Mouse (Mus musculus) embryonic facial prominence, embryonic 15.5 days (tissue): Measurements from ENCODE around the gene Rpusd2. TPM values are rescaled to one million over a fixed set of nuclear protein-coding genes. Genes with fewer than 3 reads are reported as not detected.
"Not testable (repeated sequence)": the region's sequence is repeated elsewhere in the genome, so short reads cannot be mapped to it uniquely, and the experiment has no call there.

Experiments used
- ATAC-seq: fragments of 200-750 bp; cut with Nextera tagmentation; 2 replicates; pipeline ENCODE4 v1.8.0; 2017; ENCODE audit warnings: low read depth, moderate TSS enrichment; ENCODE audit not compliant: insufficient number of reproducible peaks, low FRiP score, low TSS enrichment
- H3K27ac ChIP-seq: fragments of 300-500 bp; sonication (generic); replicated peaks from 2 replicates; pipeline ENCODE4 v1.5.1; 2015; ENCODE audit warnings: mild to moderate bottlenecking, inconsistent platforms
- H3K27me3 ChIP-seq: fragments of 300-500 bp; sonication (generic); 2 replicates; pipeline ENCODE4 v1.6.1; 2015; ENCODE audit warnings: inconsistent platforms
- H3K36me3 ChIP-seq: fragments of 300-500 bp; sonication (generic); 2 replicates; pipeline ENCODE4 v1.6.1; 2015; ENCODE audit warnings: mild to moderate bottlenecking, inconsistent platforms
- H3K4me1 ChIP-seq: fragments of 300-500 bp; sonication (generic); 2 replicates; pipeline ENCODE4 v1.6.1; 2015; ENCODE audit warnings: inconsistent platforms
- H3K4me2 ChIP-seq: fragments of 300-500 bp; sonication (generic); replicated peaks from 2 replicates; pipeline ENCODE4 v1.6.1; 2015; ENCODE audit warnings: mild to moderate bottlenecking, inconsistent platforms
- H3K4me3 ChIP-seq: fragments of 300-500 bp; sonication (generic); replicated peaks from 2 replicates; pipeline ENCODE4 v1.5.1; 2015; ENCODE audit warnings: mild to moderate bottlenecking, inconsistent platforms
- H3K9ac ChIP-seq: fragments of 300-500 bp; sonication (generic); 2 replicates; pipeline ENCODE4 v1.6.1; 2015; ENCODE audit warnings: inconsistent platforms
- H3K9me3 ChIP-seq: fragments of 300-500 bp; sonication (generic); replicated peaks from 2 replicates; pipeline ENCODE4 v1.6.1; 2016; ENCODE audit warnings: inconsistent platforms
- WGBS: fragments of 180-500 bp; shearing (Covaris S2); methylation state at CpG from one replicate; pipeline ENCODE4 v1.1.7; 2015; 5-methylcytosine and 5-hydroxymethylcytosine counted together
- polyA plus RNA-seq: library from polyadenylated mRNA; unstranded; fragments of >200 nt; fragmentation: Nextera tagmentation; extraction: Ambion mirVana; gene quantifications from 2 replicates; pipeline ENCODE4 v1.2.1, GENCODE M21; 2015

The Rpusd2 gene
- polyA plus RNA-seq, 1 experiment from 2014 or later: 4.6 TPM

DNA sequence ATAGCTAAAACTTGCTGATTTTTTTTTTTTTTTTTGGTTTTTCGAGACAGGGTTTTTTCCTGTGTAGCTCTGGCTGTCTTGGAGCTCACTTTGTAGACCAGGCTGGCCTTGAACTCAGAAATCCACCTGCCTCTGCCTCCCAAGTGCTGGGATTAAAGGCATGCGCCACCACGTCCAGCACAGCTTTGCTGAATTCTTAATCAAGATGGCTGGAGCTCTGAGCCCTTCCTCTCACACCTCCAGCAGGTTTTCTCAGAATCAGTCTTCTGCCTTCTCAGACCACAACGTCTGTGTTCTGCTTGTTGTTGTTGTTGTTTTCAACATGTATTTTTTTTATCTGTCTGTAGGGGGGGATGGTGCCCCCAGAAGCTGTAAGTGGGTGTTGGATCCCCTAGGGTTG, 18.3 kb upstream of the Rpusd2 start:
- not testable (repeated sequence) for H3K9me3 ChIP-seq, H3K9ac ChIP-seq, H3K27ac ChIP-seq, H3K4me2 ChIP-seq, H3K4me3 ChIP-seq, H3K27me3 ChIP-seq, H3K4me1 ChIP-seq, ATAC-seq
- H3K36me3 ChIP-seq: peaks cover 32% of the 10 kb centered on the region
- WGBS: 76% methylated on average over 4 of the region's 4 CpGs

DNA sequence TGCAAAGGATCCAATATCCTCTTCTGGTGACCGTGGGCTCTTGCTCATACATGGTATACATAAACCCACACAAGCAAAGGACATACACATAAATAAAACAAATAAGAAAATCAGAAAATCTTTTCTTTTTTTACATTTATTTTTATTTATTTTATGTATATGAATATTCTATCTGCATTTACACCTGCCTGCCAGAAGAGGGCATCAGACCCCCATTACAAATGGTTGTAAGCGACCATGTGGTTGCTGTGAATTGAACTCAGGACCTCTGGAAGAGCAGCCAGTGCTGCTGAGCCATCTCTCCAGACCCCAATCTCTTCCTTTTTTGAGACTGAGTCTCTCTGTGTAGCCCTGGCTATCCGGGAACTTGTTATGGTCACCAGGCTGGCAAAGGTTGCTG, 16.9 kb upstream of the Rpusd2 start:
- H3K9me3 ChIP-seq: 0 out of 2 replicates have a peak, but pooled peaks cover 2% of the 10 kb centered on the region
- H3K27me3 ChIP-seq: no peaks in the 10 kb centered on the region
- no peak overlapping the region for H3K4me3 ChIP-seq
- no peak for ATAC-seq
- WGBS: 92% methylated on average over 3 of the region's 3 CpGs
- H3K4me2 ChIP-seq: no peak overlapping the region
- H3K36me3 ChIP-seq: peaks cover 46% of the 10 kb centered on the region
- H3K4me1 ChIP-seq: peaks cover 7% of the 10 kb centered on the region; the same call in 1 of the 2 replicates
- H3K27ac ChIP-seq: no peak overlapping the region
- no peak overlapping the region for H3K9ac ChIP-seq

DNA sequence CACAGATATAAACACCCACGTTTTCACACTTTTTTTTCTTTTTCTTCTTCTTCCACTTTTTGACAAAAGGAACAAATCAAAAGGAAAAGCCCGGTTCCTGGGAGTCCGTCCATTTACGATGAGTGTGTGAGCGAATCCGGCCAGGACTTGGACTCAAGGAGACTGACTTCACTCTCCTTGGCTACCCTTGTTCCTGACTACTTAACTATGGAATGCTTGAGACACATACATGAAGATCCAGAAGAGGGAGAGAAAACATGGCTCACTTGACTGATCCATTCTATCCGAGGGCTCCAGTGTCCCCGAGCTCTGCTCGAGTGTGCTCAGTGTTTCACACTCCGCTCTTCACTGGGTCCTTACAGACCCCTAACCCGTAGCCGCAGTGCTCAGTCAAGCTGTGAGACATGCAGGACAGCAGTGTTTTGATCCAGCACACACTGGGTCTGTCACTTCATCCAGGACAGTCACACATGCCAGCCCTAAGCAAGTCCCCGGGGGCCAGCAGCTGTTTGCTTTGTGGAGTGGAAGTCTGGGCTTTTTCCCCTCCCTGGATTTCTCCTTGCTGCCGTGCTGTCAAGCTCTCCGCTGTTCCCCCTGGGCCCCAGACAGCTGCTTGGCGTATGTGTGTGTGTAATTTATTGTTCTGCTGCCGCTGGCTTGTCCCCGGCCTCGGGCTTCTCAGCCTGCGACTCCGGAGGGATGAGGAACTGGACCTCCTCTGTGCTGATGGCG, 16.0 kb upstream of the Rpusd2 start:
- 0 out of 2 replicates have a peak, but pooled peaks cover 2% of the 10 kb centered on the region for H3K9me3 ChIP-seq
- H3K27me3 ChIP-seq: no peaks in the 10 kb centered on the region
- peaks cover 7% of the 10 kb centered on the region; the same call in 1 of the 2 replicates for H3K4me1 ChIP-seq
- H3K27ac ChIP-seq: peak overlapping the region; percentile 76
- H3K4me2 ChIP-seq: peak overlapping the region; percentile 27
- 48% methylated on average over 22 of the region's 22 CpGs for WGBS
- H3K4me3 ChIP-seq: no peak overlapping the region
- peak; percentile 75 for ATAC-seq
- peaks cover 50% of the 10 kb centered on the region for H3K36me3 ChIP-seq
- H3K9ac ChIP-seq: no peak overlapping the region

DNA sequence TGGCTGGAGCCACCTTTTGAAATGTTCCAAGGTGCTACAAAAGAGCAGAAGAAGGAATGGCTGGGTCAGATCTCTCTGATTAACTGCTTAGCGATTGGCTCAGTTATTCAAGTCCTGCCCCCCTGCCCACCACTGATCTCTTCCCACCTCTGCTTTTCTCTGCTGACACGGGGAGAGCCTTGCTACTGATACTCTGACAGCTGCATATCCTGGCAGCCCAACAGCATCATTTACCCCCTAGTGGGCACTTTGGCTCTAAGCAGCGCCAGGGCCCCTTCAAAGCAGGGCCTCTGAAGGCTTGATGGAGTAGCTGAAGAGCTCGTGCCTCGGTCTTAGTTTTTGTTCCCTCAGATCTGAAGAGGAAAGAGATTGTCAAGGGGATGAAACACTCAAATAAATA, 15.5 kb upstream of the Rpusd2 start:
- ATAC-seq: peak; percentile 58; the same call in 1 of the 2 replicates
- H3K9me3 ChIP-seq: 0 out of 2 replicates have a peak, but pooled peaks cover 2% of the 10 kb centered on the region
- peak overlapping the region; percentile 76 for H3K27ac ChIP-seq
- peaks cover 54% of the 10 kb centered on the region for H3K36me3 ChIP-seq
- H3K9ac ChIP-seq: no peak overlapping the region
- peaks cover 7% of the 10 kb centered on the region; the same call in 1 of the 2 replicates for H3K4me1 ChIP-seq
- H3K4me3 ChIP-seq: no peak overlapping the region
- peak overlapping the region; percentile 27 for H3K4me2 ChIP-seq
- H3K27me3 ChIP-seq: no peaks in the 10 kb centered on the region
- WGBS: 19% methylated on average over 5 of the region's 5 CpGs

DNA sequence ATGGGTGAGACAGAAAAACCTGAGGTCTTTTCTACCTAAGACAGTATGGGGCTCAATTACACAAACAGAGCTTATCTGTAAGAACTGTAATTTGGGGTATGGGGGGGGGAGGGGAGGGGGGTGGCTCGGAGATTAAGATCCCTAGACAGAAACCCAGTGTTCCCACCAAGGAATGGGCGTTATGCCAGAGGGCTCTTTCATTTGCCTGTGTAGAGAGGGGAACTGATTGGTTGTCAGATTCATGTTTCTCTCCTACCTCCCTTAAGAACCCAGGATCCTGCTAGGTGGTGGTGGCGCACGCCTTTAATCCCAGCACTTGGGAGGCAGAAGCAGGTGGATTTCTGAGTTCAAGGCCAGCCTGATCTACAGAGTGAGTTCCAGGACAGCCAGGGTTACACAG, 15.1 kb upstream of the Rpusd2 start:
- no peak overlapping the region for H3K4me3 ChIP-seq
- H3K4me1 ChIP-seq: peaks cover 7% of the 10 kb centered on the region; the same call in 1 of the 2 replicates
- H3K27ac ChIP-seq: no peak overlapping the region; the same call in 1 of the 2 replicates
- H3K9ac ChIP-seq: no peak overlapping the region
- peaks cover 58% of the 10 kb centered on the region for H3K36me3 ChIP-seq
- 43% methylated on average over 4 of the region's 4 CpGs for whole genome bisulfite sequencing
- H3K27me3 ChIP-seq: no peaks in the 10 kb centered on the region
- H3K9me3 ChIP-seq: 0 out of 2 replicates have a peak, but pooled peaks cover 2% of the 10 kb centered on the region
- no peak overlapping the region for H3K4me2 ChIP-seq
- ATAC-seq: no peak

DNA sequence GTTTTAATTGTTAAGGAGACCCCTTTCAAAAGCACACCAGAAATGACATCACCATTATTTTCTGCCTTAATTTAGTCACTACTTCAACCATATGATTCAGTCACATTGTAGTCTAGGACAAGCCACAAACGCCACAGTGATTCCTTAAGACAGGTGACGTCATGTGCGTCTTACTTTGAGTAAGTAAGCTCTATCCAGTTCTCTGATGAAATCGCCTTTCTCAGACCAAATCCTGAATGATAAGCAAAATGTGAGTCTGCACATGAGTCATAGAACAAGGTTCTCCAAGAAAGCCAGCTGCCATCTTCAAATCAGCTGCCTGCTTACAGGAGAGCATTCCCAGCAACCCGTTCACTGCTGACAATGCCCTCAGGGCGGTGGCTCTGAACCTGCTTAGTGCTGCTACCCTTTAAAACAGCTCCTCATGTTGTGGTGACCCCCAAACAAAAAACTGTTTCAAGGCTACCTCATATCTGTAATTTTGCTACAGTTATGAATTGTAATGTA, 11.4 kb upstream of the Rpusd2 start:
- 90% methylated on average over 6 of the region's 6 CpGs for WGBS
- no peaks in the 10 kb centered on the region for H3K27me3 ChIP-seq
- H3K4me2 ChIP-seq: no peak overlapping the region
- peaks cover 7% of the 10 kb centered on the region; the same call in 1 of the 2 replicates for H3K4me1 ChIP-seq
- H3K9me3 ChIP-seq: 0 out of 2 replicates have a peak, but pooled peaks cover 2% of the 10 kb centered on the region
- H3K9ac ChIP-seq: no peak overlapping the region
- H3K4me3 ChIP-seq: no peak overlapping the region
- H3K27ac ChIP-seq: no peak overlapping the region
- ATAC-seq: no peak
- H3K36me3 ChIP-seq: peaks cover 51% of the 10 kb centered on the region

DNA sequence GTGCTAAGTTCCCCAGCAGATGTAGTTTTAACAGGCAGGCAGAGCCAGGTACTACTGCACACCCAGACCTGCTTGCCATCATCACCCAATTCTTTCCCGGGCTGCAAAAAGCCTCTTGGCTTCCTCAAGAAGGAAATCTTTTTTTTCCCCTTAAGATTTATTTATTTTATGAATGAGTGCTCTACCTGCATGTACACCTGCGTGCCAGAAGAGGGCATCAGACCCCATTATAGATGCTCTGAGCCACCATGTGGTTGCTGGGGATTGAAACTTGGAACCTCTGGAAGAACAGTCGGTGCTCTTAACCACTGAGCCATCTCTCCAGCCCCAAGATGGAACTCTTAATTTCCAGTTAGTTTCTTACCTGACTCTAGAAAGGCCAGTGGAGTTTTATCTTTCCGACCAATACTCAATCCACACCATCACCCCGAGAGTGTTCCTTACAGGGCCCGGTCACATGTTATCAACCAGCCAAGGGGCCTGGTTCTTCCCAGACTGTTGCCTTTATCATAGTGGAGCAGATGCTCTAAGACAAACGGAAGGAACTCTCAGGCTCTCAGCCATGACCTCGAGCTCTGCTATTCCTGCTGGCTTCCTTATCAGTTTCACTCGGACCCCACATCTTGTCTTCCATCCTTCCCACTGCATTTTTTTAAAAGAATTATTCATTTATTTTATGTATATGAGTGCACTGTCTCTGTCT, 9.9 kb upstream of the Rpusd2 start:
- 73% methylated on average over 9 of the region's 9 CpGs for WGBS
- H3K9me3 ChIP-seq: 0 out of 2 replicates have a peak, but pooled peaks cover 2% of the 10 kb centered on the region
- no peak for ATAC-seq
- no peak overlapping the region for H3K4me2 ChIP-seq
- H3K9ac ChIP-seq: no peak overlapping the region
- H3K4me3 ChIP-seq: no peak overlapping the region
- H3K36me3 ChIP-seq: peaks cover 43% of the 10 kb centered on the region
- no peak overlapping the region for H3K27ac ChIP-seq
- H3K27me3 ChIP-seq: no peaks in the 10 kb centered on the region
- H3K4me1 ChIP-seq: peaks cover 4% of the 10 kb centered on the region

DNA sequence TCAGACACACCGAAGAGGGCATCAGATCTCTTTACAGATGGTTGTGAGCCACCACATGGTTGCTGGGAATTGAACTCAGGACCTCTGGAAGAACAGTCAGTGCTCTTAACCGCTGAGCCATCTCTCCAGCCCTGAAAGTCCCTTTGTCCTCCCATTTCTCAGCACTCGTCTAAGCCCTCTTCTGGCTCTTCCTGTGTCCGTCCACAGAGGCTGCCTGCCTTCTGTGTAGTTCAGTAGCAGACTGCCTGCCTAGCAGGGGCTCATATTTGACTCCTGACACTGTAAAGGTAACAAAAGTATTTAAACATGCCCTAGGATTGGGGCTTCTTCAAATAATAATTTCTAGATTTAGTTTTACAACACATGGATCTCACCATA, 9.4 kb upstream of the Rpusd2 start:
- ATAC-seq: no peak
- Histone ChIP-seq H3K27ac (no peak overlapping the region), H3K4me3 (no peak overlapping the region), H3K9ac (no peak overlapping the region), H3K4me1 (peaks cover 4% of the 10 kb centered on the region), H3K27me3 (no peaks in the 10 kb centered on the region), H3K4me2 (no peak overlapping the region), H3K36me3 (peaks cover 41% of the 10 kb centered on the region), H3K9me3 (0 out of 2 replicates have a peak, but pooled peaks cover 2% of the 10 kb centered on the region)
- 73% methylated on average over 4 of the region's 4 CpGs for WGBS

DNA sequence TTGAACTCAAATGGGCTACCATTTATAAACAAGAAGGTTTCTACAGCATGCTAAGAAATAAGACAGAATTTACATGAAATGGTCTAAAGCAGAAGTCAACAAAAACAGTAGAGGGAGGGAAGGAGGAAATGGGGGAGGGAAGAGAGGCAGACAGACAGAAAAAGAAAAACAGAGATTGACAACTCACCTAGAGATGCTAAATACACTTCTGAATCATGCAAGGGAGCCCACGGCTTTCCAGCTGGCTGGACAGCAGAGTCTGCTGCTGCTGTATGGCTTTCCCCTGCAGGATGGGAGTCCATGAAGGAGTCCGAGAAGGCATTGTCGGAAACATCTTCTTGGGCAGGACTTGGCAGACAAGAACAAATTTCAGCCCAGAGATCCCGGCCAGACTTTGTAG, 7.6 kb upstream of the Rpusd2 start:
- no peaks in the 10 kb centered on the region for H3K27me3 ChIP-seq
- H3K9me3 ChIP-seq: no peaks in the 10 kb centered on the region
- peaks cover 26% of the 10 kb centered on the region for H3K36me3 ChIP-seq
- H3K4me3 ChIP-seq: no peak overlapping the region
- H3K27ac ChIP-seq: no peak overlapping the region
- H3K9ac ChIP-seq: no peak overlapping the region
- H3K4me1 ChIP-seq: peaks cover 4% of the 10 kb centered on the region
- WGBS: 87% methylated on average over 4 of the region's 4 CpGs
- H3K4me2 ChIP-seq: no peak overlapping the region
- ATAC-seq: no peak

DNA sequence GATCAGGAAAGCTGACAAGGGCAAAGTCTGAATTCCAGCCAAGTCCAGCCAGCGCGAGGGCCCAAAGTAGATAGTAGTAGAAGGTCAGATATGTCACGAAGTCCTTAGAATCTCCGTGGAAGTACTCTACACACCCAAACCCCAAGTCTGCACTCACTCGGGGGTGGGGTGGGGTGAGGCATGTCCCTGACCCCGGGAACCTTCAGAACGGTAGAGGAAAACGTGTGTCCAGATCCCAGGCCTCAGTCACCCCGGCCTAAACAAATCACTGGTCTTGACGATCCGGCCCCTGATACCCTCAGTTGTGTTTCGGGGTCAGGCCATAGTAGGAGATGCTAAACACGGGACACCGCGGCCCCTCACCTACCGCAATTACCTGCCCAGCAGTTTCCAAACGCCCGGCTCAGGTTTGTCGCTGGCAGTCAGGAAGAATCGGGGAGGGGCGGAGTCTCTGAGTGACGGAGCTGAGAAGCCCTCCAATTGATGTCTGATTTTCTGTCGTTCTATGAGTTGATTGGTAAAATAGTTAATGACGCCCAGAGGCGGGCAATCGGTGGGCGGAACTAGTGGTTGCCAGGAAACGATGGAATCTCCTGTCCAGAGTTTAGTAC, 5.5 kb upstream of the Rpusd2 start, which contains the start of gene Ccdc32:
Gene Ccdc32 (minus strand): TSS at position 453 of the 611 bp plus-strand sequence.
- under 1% methylated on average over 28 of the region's 28 CpGs for WGBS

DNA sequence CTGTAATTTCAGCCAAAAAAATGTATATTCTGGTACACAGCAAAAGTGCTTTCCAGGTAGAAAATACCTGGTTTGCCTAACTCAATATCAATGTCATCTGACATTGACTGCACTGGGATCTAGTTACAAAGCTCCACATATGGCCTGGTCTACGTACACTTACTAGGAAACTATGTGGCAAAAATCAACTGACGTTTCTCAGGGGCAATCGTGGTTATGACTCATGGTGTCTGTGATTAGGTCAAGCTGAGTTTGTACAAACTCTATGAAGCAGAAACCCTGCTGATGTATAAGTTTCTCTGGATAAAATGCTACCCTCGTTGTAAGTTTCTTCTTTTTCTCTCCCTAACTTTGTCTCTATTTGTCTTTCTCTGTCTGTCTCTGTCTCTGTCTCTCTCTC, 2.4 kb upstream of the Rpusd2 start:
- Histone ChIP-seq H3K4me1 (peaks cover 16% of the 10 kb centered on the region), H3K27me3 (no peaks in the 10 kb centered on the region), H3K9ac (no peak overlapping the region), H3K27ac (no peak overlapping the region), H3K9me3 (no peaks in the 10 kb centered on the region), H3K4me3 (no peak overlapping the region), H3K4me2 (no peak overlapping the region), H3K36me3 (peaks cover 4% of the 10 kb centered on the region; the same call in 1 of the 2 replicates)
- ATAC-seq: no peak
- WGBS: 51% methylated on average over 4 of the region's 4 CpGs

More for the DNA sequence above, 5.5 kb upstream of the Rpusd2 start, which contains the start of gene Ccdc32:
- H3K9me3 ChIP-seq: no peaks in the 10 kb centered on the region
- H3K27me3 ChIP-seq: no peaks in the 10 kb centered on the region
- no peak within 1 kb of the TSS for H3K27ac ChIP-seq
- peaks cover 4% of the 10 kb centered on the region for H3K4me1 ChIP-seq
- H3K36me3 ChIP-seq: peaks cover 12% of the 10 kb centered on the region; the same call in 1 of the 2 replicates
- H3K9ac ChIP-seq: peak within 1 kb of the TSS; percentile 75
- peak within 1 kb of the TSS; percentile 65 for H3K4me2 ChIP-seq
- H3K4me3 ChIP-seq: peak within 1 kb of the TSS; percentile 81
- ATAC-seq: peak; percentile 93
